Mouse (Mus musculus): ENCODE results near the gene Golga4. TPM values are rescaled to one million over a fixed set of nuclear protein-coding genes. Genes with fewer than 3 reads are reported as not detected.
A peak's percentile ranks its signal among the peaks of the same experiment; 100 is the strongest.

The Golga4 gene
- total and polyA plus RNA-seq, 2 experiments from 2014 or later, result 45.3 to 57.6 TPM

DNA sequence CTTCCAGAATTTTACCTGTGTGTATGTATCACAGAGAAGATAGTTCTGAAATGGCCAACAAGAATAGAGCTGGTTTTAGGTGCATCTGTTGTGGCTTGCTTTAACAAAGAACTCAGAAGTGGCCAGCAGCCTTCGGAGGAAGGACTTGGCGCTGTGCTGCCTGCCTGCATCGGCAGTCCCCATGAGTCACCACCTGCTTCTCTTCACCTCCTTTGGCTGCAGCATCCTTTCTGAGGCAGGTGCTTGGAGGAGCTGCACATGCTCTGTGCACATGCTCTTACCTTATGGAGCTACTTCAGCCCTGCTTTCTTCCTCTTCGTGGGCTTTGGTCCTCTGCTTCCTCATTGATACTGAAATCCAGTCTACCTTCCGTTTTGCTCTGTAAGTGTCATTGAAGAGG lies 68.8 kb downstream of the Golga4 start:
- Histone ChIP-seq H3K9ac (replicated peaks; ENCODE audit: low read depth, low read length) (no peak overlapping the region), H3K27me3 (ENCODE audit: control insufficient read depth, insufficient read depth, low read length) (no peaks in the 10 kb centered on the region), H3K27ac (ENCODE audit: low read depth) (no peak overlapping the region), H3K4me3 (ENCODE audit: low read depth, low read length) (no peak overlapping the region), H3K4me2 (ENCODE audit: low read depth, low read length) (no peak overlapping the region), H3K9me3 (replicated peaks; ENCODE audit: control insufficient read depth, low read length) (no peaks in the 10 kb centered on the region), H3K36me3 (replicated peaks; ENCODE audit: control insufficient read depth, insufficient read depth, low read length) (peaks cover 80% of the 10 kb centered on the region), H3K4me1 (ENCODE audit: control insufficient read depth, insufficient read depth) (no peaks in the 10 kb centered on the region)
- TF ChIP-seq EP300 (IDR thresholded peaks at IDR 0.05; ENCODE audit: low read depth) (no peak), CTCF (IDR thresholded peaks at IDR 0.05; ENCODE audit: low read depth) (no peak)
- DNase-seq (ENCODE audit: low spot score) (no peak), ATAC-seq (ENCODE audit: insufficient read depth, low read depth) (no peak)
- 82% methylated on average over 5 of the region's 5 CpGs for WGBS

- ATAC-seq (ENCODE audit: insufficient read depth, low read depth), result no peak
- no peaks in the 10 kb centered on the region for H3K9me3 ChIP-seq (replicated peaks; ENCODE audit: control insufficient read depth, low read length)
- no peak for DNase-seq (ENCODE audit: low spot score)
- H3K36me3 ChIP-seq (replicated peaks; ENCODE audit: control insufficient read depth, insufficient read depth, low read length), result peaks cover 65% of the 10 kb centered on the region
- H3K27ac ChIP-seq (ENCODE audit: low read depth), result no peak overlapping the region
- 57% methylated on average over 6 of the region's 6 CpGs for WGBS
- H3K27me3 ChIP-seq (ENCODE audit: control insufficient read depth, insufficient read depth, low read length), result no peaks in the 10 kb centered on the region
- no peaks in the 10 kb centered on the region for H3K4me1 ChIP-seq (ENCODE audit: control insufficient read depth, insufficient read depth)
- TF ChIP-seq EP300 (IDR thresholded peaks at IDR 0.05; ENCODE audit: low read depth) (no peak), CTCF (IDR thresholded peaks at IDR 0.05; ENCODE audit: low read depth) (no peak)
- no peak overlapping the region for H3K9ac ChIP-seq (replicated peaks; ENCODE audit: low read depth, low read length)
- H3K4me2 ChIP-seq (ENCODE audit: low read depth, low read length), result no peak overlapping the region
- H3K4me3 ChIP-seq (ENCODE audit: low read depth, low read length), result no peak overlapping the region
Measured at GRCm38 (mm10) chr9:118580371-118580770, 74.3 kb downstream of the Golga4 start.

GRCm38 (mm10) chr9:118582757-118583156 lies 76.7 kb downstream of the Golga4 start:
- Histone ChIP-seq H3K9me3 (replicated peaks; ENCODE audit: control insufficient read depth, low read length) (no peaks in the 10 kb centered on the region), H3K4me3 (ENCODE audit: low read depth, low read length) (no peak overlapping the region), H3K4me2 (ENCODE audit: low read depth, low read length) (no peak overlapping the region), H3K4me1 (ENCODE audit: control insufficient read depth, insufficient read depth) (no peaks in the 10 kb centered on the region), H3K27me3 (ENCODE audit: control insufficient read depth, insufficient read depth, low read length) (no peaks in the 10 kb centered on the region), H3K9ac (replicated peaks; ENCODE audit: low read depth, low read length) (no peak overlapping the region), H3K27ac (ENCODE audit: low read depth) (no peak overlapping the region), H3K36me3 (replicated peaks; ENCODE audit: control insufficient read depth, insufficient read depth, low read length) (peaks cover 44% of the 10 kb centered on the region)
- 51% methylated on average over 6 of the region's 6 CpGs for WGBS
- DNase-seq (ENCODE audit: low spot score) (no peak), ATAC-seq (ENCODE audit: insufficient read depth, low read depth) (no peak)
- TF ChIP-seq CTCF (IDR thresholded peaks at IDR 0.05; ENCODE audit: low read depth) (no peak), EP300 (IDR thresholded peaks at IDR 0.05; ENCODE audit: low read depth) (no peak)

- H3K27ac ChIP-seq (ENCODE audit: low read depth), result no peak overlapping the region
- H3K4me1 ChIP-seq (ENCODE audit: control insufficient read depth, insufficient read depth), result peaks cover 4% of the 10 kb centered on the region
- H3K9me3 ChIP-seq (replicated peaks; ENCODE audit: control insufficient read depth, low read length), result no peaks in the 10 kb centered on the region
- DNase-seq (ENCODE audit: low spot score), result no peak
- no peak overlapping the region for H3K4me3 ChIP-seq (ENCODE audit: low read depth, low read length)
- H3K27me3 ChIP-seq (ENCODE audit: control insufficient read depth, insufficient read depth, low read length), result no peaks in the 10 kb centered on the region
- no peak overlapping the region for H3K9ac ChIP-seq (replicated peaks; ENCODE audit: low read depth, low read length)
- H3K4me2 ChIP-seq (ENCODE audit: low read depth, low read length), result no peak overlapping the region
- H3K36me3 ChIP-seq (replicated peaks; ENCODE audit: control insufficient read depth, insufficient read depth, low read length), result peaks cover 28% of the 10 kb centered on the region
- 61% methylated on average over 1 of the region's 1 CpGs for WGBS
- peak; percentile 24; the same call in 1 of the 2 replicates for ATAC-seq (ENCODE audit: insufficient read depth, low read depth)
- TF ChIP-seq EP300 (IDR thresholded peaks at IDR 0.05; ENCODE audit: low read depth) (no peak), CTCF (IDR thresholded peaks at IDR 0.05; ENCODE audit: low read depth) (no peak)
Measured at GRCm38 (mm10) chr9:118584838-118585237, 78.8 kb downstream of the Golga4 start.

DNA sequence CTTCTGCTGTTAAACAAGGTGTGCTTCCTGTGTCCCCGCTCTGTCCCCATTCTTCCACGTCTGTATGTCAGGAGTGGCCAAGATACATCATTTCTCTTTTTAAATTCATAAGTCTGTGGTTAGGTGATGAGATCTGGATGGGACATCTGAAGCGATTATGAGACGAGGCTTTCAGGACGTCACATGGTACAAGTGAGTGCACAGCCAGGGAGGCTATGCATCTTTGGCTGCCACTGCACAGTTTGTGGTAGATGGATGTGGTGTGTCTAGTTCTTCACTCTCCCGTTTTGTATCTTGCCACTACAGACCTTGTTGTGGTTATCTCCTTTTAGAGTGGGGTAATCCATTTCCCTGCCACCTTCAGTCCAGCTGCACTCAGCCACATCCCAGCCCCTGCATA lies 79.9 kb downstream of the Golga4 start:
- Histone ChIP-seq H3K27ac (ENCODE audit: low read depth) (no peak overlapping the region), H3K4me3 (ENCODE audit: low read depth, low read length) (no peak overlapping the region), H3K27me3 (ENCODE audit: control insufficient read depth, insufficient read depth, low read length) (no peaks in the 10 kb centered on the region), H3K4me2 (ENCODE audit: low read depth, low read length) (no peak overlapping the region), H3K9ac (replicated peaks; ENCODE audit: low read depth, low read length) (no peak overlapping the region), H3K4me1 (ENCODE audit: control insufficient read depth, insufficient read depth) (peaks cover 16% of the 10 kb centered on the region), H3K36me3 (replicated peaks; ENCODE audit: control insufficient read depth, insufficient read depth, low read length) (peaks cover 17% of the 10 kb centered on the region), H3K9me3 (replicated peaks; ENCODE audit: control insufficient read depth, low read length) (no peaks in the 10 kb centered on the region)
- TF ChIP-seq EP300 (IDR thresholded peaks at IDR 0.05; ENCODE audit: low read depth) (no peak), CTCF (IDR thresholded peaks at IDR 0.05; ENCODE audit: low read depth) (no peak)
- DNase-seq (ENCODE audit: low spot score) (no peak), ATAC-seq (ENCODE audit: insufficient read depth, low read depth) (no peak)
- WGBS, result 67% methylated on average over 6 of the region's 6 CpGs

DNA sequence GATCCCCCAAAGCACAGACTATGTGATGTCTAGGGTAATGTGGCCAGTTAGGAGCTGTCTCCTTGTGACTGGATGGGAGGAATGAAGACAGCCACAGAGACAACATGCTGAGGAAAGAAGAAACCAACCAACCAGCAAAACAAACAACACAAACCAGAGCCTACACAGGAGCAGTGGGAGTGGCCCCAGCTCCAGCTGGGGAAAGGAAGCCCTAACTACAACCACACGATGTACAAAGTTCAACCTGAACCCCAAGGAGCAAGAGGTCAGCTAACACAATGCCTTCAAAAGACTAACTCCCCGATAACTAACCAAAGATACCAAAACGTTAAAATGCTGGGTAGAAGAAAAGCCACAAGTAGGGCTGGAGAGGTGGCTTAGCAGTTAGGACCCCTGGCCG lies 81.0 kb downstream of the Golga4 start:
- Histone ChIP-seq H3K9ac (replicated peaks; ENCODE audit: low read depth, low read length) (no peak overlapping the region), H3K27ac (ENCODE audit: low read depth) (no peak overlapping the region), H3K4me3 (ENCODE audit: low read depth, low read length) (no peak overlapping the region), H3K36me3 (replicated peaks; ENCODE audit: control insufficient read depth, insufficient read depth, low read length) (peaks cover 8% of the 10 kb centered on the region; the same call in 1 of the 2 replicates), H3K4me1 (ENCODE audit: control insufficient read depth, insufficient read depth) (peaks cover 17% of the 10 kb centered on the region), H3K4me2 (ENCODE audit: low read depth, low read length) (no peak overlapping the region), H3K27me3 (ENCODE audit: control insufficient read depth, insufficient read depth, low read length) (no peaks in the 10 kb centered on the region), H3K9me3 (replicated peaks; ENCODE audit: control insufficient read depth, low read length) (no peaks in the 10 kb centered on the region)
- DNase-seq (ENCODE audit: low spot score) (no peak), ATAC-seq (ENCODE audit: insufficient read depth, low read depth) (no peak)
- TF ChIP-seq CTCF (IDR thresholded peaks at IDR 0.05; ENCODE audit: low read depth) (no peak), EP300 (IDR thresholded peaks at IDR 0.05; ENCODE audit: low read depth) (no peak)
- 72% methylated on average over 4 of the region's 4 CpGs for WGBS

All from heart, postnatal 0 days (tissue).